Mouse (Mus musculus) olfactory bulb, adult 2 months (tissue): ENCODE measurements around the gene Plb1.

Experiments used
- CTCF ChIP-seq: fragments of 200-500 bp; IDR thresholded peaks from 2 replicates; pipeline ENCODE4 v1.5.1; 2012; ENCODE audit warnings: low read depth, mild to moderate bottlenecking, low read length, moderate library complexity; ENCODE audit not compliant: insufficient read depth
- POLR2A ChIP-seq: fragments of 200-500 bp; IDR thresholded peaks from 2 replicates; pipeline ENCODE4 v1.6.1; 2012; ENCODE audit warnings: mild to moderate bottlenecking, low read depth, low read length, moderate library complexity; ENCODE audit not compliant: insufficient read depth

- no peak for TF ChIP-seq CTCF
- no peak for TF ChIP-seq POLR2A
Measured at GRCm38 (mm10) chr5:32403082-32403953, 170.8 kb downstream of the Plb1 start.
